Mouse (Mus musculus): Measurements from ENCODE around the gene Pkd2.

- TF ChIP-seq CTCF (IDR thresholded peaks at IDR 0.05; ENCODE audit: low read depth) (no peak), EP300 (optimal IDR thresholded peaks at IDR 0.05) (no peak)
These were observed 11.7 kb downstream of the Pkd2 start for GRCm38 (mm10) chr5:104470981-104471391.
